Mouse (Mus musculus) NIH3T3 (cell line): ENCODE results near the gene Xpnpep1.

Experiments used
- DNase-seq: peaks from one replicate; pipeline ENCODE4 v3.0.0-alpha.2; 2012; ENCODE audit warnings: low read depth

Xpnpep1 gene

GRCm38 (mm10) chr19:53040164-53041132 lies at the start of gene Xpnpep1:
TSS of gene Xpnpep1 (minus strand) at chr19:53040214.
- no peak for DNase-seq

- no peak for DNase-seq
Measured at GRCm38 (mm10) chr19:53087268-53088143, 47.5 kb upstream of the Xpnpep1 start.

- no peak for DNase-seq
Measured at GRCm38 (mm10) chr19:53086861-53087260, 46.8 kb upstream of the Xpnpep1 start.

- peak; percentile 75 for DNase-seq
Measured at GRCm38 (mm10) chr19:53084735-53085134, 44.7 kb upstream of the Xpnpep1 start.

- no peak for DNase-seq
Measured at GRCm38 (mm10) chr19:53082862-53083261, 42.8 kb upstream of the Xpnpep1 start.

- DNase-seq = no peak
Measured at GRCm38 (mm10) chr19:53081339-53081738, 41.3 kb upstream of the Xpnpep1 start.

- peak; percentile 53 for DNase-seq
Measured at GRCm38 (mm10) chr19:53080921-53081320, 40.9 kb upstream of the Xpnpep1 start.

- no peak for DNase-seq
Measured at GRCm38 (mm10) chr19:53080487-53080886, 40.5 kb upstream of the Xpnpep1 start.

GRCm38 (mm10) chr19:53080026-53080425 lies 40.0 kb upstream of the Xpnpep1 start:
- no peak for DNase-seq

- DNase-seq = no peak
Measured at GRCm38 (mm10) chr19:53078271-53079085, 38.5 kb upstream of the Xpnpep1 start.

- no peak for DNase-seq
Measured at GRCm38 (mm10) chr19:53077278-53077677, 37.3 kb upstream of the Xpnpep1 start.

GRCm38 (mm10) chr19:53076238-53076981 lies 36.4 kb upstream of the Xpnpep1 start:
- no peak for DNase-seq

- DNase-seq = no peak
Measured at GRCm38 (mm10) chr19:53075896-53076237, 35.9 kb upstream of the Xpnpep1 start.

GRCm38 (mm10) chr19:53074899-53075722 lies 35.1 kb upstream of the Xpnpep1 start:
- DNase-seq = peak; percentile 84

GRCm38 (mm10) chr19:53073521-53073920 lies 33.5 kb upstream of the Xpnpep1 start:
- no peak for DNase-seq

- peak; percentile 41 for DNase-seq
Measured at GRCm38 (mm10) chr19:53072406-53072805, 32.4 kb upstream of the Xpnpep1 start.

GRCm38 (mm10) chr19:53071651-53072050 lies 31.6 kb upstream of the Xpnpep1 start:
- DNase-seq = no peak

GRCm38 (mm10) chr19:53070870-53071269 lies 30.9 kb upstream of the Xpnpep1 start:
- no peak for DNase-seq

GRCm38 (mm10) chr19:53069451-53069850 lies 29.4 kb upstream of the Xpnpep1 start:
- DNase-seq = peak; percentile 40

- DNase-seq = peak; percentile 96
Measured at GRCm38 (mm10) chr19:53066934-53067333, 26.9 kb upstream of the Xpnpep1 start.
